Mouse (Mus musculus) lung, adult 18-20 months (tissue): ENCODE data around the gene Fmo5.

Source experiments
- DNase-seq, 2 experiments: peaks; one replicate each; pipeline ENCODE4 v3.0.0; 2022; ENCODE audit warnings: mixed read lengths in 2 of 2

Fmo5 gene

DNA sequence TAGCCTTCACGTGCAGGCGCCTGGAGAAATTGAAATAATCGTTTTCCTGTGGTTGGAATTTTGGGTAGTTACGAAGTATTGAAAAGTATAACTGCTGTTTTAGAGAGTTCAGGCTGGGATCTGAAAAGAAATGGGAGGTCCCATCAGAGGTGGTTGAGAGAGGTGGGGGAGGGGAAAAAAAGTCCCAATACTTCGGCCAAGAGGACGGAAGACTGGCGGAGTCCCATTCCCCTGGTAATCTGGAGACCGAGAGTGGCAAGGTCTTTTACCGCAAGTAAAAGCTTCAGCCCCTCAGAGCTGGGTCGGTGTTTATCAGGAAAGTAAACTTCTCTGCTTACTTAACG lies 53.5 kb downstream of the Fmo5 start:
- DNase-seq: no peak

DNA sequence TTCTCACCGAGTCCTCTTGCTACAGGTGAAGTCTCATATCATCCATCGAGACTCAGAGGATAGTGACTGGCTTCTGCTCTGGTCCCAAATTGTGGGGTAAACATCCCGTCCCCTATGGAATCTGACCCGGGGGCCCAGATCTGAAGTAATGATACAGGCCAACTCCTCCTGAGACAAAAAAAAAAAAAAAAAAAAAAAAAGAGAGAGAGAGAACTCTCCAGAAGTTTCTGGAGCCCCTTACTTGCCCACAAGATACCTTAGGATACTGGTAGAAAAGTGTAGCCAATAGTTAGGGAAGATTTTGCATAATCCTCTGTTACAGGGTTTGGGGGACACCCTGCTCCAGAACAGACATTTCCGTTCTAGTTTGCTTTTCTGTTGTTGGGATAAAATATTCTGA lies 54.0 kb downstream of the Fmo5 start:
- DNase-seq: no peak

- DNase-seq: peak; percentile 79 to 86
Observed at GRCm38 (mm10) chr3:97683560-97684195, 55.1 kb downstream of the Fmo5 start.

- DNase-seq: no peak
Observed at GRCm38 (mm10) chr3:97686372-97687117, 57.9 kb downstream of the Fmo5 start.

- no peak for DNase-seq
Observed at GRCm38 (mm10) chr3:97689289-97689688, 60.7 kb downstream of the Fmo5 start.

- DNase-seq: peak; percentile 18 to 52
Observed at GRCm38 (mm10) chr3:97690590-97690989, 62.0 kb downstream of the Fmo5 start.

DNA sequence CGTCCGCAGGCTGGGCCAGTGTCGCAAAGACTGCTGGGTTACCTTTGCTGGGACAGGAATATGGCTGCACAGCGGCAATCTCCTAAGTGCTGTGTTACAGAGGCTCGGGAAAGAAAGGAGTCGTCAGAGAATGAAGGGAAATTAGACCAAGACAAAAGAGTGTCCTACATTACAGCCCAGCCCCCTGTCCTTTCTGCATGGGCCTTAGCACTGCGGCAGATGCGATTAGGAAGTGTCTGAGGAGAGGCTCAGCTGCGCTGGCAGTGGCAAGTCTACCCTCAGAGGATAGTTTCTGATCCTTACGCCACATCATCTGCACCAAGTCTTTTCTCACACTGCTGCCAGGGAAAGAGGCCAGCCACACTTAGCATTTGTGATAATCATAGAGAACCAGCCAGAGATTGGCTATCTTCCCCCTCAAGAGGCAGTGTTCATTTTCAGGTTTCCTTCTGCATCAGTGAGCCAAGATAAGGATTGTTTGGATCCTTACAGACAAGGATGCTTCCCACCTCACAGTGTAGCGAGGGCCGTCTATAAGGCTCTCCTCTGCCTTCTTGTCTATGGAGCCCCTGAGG lies 62.9 kb downstream of the Fmo5 start:
- no peak for DNase-seq

DNA sequence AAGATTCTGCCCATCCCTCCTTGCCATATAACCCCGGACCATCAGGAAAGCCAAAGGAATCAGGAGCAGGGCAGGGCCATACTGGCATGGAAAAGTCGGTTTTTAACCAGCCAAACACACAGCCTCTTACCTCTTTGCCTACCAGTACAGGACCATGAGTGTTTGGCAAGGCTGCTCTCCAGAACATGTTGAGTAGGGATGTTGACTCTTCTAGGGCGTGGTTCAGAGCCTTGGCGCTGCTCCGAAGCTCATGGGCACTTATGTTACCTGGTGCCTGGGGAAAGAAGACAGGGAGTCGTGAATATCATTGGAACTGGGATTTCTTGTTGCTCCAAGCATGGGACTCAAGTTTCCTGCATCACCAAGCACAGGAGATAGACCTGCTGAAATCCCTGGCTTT lies 65.2 kb downstream of the Fmo5 start:
- peak; percentile 66 to 75 for DNase-seq

GRCm38 (mm10) chr3:97696866-97697265 lies 68.3 kb downstream of the Fmo5 start:
- DNase-seq: no peak

DNA sequence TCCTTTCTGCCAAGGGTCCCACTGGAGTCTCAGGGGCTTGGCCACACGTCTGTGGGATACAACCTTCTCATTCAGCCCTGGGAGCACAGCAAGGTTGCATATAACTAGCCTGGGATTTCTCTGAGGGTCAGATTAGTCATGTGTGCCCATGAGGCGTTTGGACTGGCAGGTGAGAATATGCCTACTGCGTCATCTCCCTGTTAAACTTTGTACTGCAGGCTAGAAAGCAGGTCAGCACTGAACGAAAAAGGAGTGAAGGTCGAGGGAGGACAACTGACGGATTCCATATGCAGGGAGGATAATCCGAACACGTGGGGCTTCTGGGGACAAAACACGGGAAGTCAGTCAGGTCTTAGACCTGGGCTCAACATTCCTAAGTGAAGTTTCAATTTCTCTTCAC lies 68.7 kb downstream of the Fmo5 start:
- DNase-seq: no peak

- no peak for DNase-seq
Observed at GRCm38 (mm10) chr3:97699061-97699460, 70.5 kb downstream of the Fmo5 start.

DNA sequence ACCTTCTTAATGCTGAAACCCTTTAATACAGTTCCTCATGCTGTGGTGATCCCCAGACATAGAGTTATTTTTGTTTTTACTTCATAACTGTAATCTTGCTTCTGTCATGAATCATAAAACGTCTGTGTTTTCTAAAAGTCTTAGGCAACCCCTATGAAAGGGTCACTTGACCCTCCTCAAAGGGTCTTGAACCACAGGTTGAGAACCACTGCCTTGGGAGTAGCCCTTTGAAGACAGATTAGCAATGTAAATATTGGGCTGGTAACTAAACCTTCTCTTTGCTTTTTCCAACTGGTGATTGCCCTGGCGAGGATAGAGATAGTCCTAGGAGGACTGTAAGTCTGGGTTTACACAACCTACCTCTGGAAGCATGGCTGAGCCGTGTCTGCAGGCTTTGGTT lies 72.6 kb downstream of the Fmo5 start:
- peak; percentile 14 to 43 for DNase-seq

GRCm38 (mm10) chr3:97702448-97703080 lies 74.0 kb downstream of the Fmo5 start:
- DNase-seq: no peak
